Mouse (Mus musculus) A20 (cell line): ENCODE results near the gene Gm45785.

ENCODE experiments used
- DNase-seq: peaks from one replicate; pipeline ENCODE4 v3.0.0-alpha.2; 2011; ENCODE audit warnings: low read depth, low spot score

Gene Gm45785

GRCm38 (mm10) chr7:140831447-140831846, 24.7 kb downstream of the Gm45785 start:
- DNase-seq, result no peak

DNA sequence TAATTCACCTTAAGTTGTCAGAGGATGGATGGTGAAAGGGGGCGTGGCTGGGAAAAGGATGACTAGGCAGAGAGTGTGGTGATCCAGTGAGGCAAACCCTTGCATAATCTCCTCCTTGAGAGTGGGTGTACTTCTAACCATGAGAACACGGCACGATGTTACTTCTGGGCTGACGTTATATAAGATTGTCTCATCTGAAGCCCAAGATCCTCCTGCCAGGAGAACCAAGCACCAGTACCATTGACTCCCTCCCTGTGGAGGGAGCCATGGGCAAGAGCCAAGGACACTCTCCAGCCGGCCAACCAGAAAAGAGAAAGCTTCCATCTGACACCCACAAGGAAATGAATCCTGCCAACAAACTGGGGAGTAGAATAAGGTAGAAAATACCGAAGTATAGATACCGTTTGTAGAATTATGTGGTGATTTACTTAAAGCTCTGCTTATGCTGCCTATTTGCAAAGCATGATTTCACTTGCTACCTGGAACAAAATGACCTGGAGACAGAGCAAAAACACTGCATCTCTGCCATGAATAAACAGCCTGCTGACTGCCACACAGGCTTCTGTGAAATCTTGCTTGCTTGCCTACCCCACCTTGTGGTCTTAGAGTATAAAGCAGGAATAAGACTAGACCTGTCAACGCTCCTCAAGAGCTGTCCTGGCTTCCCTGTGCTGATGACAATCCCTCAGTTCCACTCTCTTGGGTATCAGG, 27.8 kb downstream of the Gm45785 start:
- DNase-seq, result peak; percentile 55

DNA sequence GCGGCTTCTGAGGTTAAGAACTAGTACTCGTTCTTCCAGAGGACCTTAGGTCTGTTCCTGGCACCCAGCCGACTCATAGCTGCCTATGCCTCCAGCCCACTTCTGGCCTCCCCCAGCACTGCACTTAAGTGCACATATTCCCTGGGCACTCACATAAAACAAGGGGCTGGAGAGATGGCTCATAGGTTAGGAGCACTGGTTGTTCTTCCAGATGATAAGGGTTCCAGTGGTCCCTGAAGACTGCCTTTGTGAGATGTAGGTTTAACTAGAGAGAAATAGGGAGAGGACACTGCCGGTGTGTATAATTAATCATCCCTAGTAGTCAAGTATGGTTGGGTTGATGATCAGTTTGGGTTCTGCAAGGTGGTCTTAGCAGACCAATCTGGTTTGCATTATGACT, 33.4 kb downstream of the Gm45785 start:
- DNase-seq, result no peak

DNA sequence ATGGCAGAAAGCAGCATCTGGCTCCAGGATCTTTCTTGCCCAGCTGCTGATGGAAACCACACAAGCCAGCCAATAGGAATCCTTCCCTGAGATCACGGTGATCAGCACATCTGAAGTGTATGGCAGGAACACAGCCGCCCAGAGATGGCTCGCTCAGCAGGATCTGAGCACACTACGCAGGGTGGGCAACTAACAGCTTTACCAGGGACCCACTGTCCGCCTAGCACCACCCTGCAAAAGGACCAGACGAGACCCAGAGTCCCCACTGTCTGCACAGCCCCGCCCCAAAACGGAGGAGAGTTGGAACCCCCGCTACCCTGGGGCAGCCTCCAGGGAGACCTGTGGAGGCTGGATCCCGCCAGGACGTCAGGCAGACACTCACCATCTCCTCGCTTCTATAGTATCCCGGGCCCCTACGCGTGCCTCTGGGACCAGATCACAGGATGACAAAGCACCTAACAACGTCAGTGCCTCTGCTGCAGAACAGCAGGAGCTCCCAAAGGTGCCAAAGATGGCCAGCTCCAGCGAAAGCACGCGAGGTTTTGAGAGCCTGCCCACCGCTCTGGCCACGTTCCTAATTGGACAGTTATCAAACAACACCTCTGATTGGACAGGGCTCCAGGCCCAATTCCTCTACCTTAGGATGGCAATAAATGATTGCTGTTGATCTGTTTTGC, 34.3 kb downstream of the Gm45785 start, which contains the start of gene Zfp941:
TSS of gene Zfp941 (minus strand) at position 526 of the 677 bp plus-strand sequence.
- DNase-seq, result peak; percentile 69

DNA sequence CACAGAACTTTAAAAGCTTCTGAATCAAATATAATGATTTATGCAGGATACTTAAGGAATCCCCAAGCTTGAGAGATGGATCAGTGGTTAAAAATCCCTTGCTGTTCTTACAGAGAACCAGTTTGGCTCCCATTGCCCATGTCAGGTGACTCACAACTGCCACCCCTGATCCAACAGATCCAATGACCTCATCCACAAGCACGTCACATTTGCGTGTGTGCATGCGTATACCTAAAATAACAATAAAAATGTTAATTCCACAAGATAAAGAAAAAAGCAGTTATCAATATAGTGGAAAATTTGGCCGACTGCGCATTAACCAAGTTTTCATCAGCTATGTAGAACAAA, 34.9 kb downstream of the Gm45785 start:
- no peak for DNase-seq

GRCm38 (mm10) chr7:140820173-140820572, 36.0 kb downstream of the Gm45785 start:
- no peak for DNase-seq

GRCm38 (mm10) chr7:140812850-140813249, 43.3 kb downstream of the Gm45785 start:
- DNase-seq, result no peak

DNA sequence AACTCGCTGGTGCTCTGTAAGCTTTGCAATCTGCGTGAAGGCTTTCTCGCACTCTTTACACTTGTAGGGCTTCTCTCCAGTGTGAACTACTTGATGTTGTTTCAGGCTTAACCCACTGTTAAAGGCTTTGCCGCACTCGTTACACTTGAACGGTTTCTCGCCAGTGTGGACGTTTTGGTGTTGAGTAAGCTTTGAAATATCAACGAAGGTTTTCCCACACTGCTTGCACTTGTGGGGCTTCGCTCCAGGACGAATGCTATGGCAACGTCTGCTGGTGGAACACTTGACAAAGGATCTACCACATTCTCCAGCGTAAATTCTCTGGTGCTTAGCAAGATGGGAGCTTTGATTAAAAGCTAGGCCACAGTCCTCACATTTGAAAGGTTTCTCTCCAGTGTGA, 44.4 kb downstream of the Gm45785 start:
- no peak for DNase-seq

- peak; percentile 42 for DNase-seq
Observed at GRCm38 (mm10) chr7:140810496-140810895, 45.6 kb downstream of the Gm45785 start.

DNA sequence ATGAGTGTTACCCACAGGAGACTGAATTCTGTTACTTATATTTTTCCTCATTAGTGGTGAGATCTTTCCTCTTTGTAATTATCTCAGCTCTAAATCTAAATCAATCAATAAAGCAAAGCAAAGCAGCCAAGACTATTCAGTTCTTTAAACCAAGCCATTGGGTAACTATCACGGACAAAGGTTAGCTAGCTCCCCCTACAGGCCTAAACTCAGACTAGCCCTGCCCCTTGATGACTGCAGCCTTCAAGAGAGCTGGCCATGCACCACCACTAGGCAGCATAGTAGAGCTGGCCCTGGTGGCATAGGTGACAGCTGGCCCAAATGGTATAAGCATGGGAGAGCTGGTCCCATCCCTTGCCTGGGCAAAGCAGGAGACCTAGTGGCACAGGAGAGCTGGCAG, 50.4 kb downstream of the Gm45785 start:
- DNase-seq, result peak; percentile 64

DNA sequence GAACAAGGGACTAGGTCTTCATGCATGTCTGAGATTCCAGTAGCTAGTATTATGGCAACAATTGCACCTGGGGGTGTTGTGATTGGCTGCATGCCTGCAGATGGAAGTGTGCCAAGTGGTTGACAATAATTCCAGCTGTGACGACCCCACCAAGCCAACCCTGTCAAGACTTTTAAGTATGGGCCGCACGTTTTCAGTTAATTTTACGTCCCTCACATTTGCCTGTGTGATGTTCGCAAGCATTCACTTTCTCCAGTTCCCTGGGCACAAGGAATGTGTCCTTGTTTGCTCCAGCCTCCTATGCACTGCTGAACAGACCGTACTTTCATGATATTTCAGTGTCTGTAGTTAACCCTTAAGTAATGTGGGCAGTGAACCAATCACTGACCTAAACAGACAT, 53.5 kb downstream of the Gm45785 start:
- no peak for DNase-seq

DNA sequence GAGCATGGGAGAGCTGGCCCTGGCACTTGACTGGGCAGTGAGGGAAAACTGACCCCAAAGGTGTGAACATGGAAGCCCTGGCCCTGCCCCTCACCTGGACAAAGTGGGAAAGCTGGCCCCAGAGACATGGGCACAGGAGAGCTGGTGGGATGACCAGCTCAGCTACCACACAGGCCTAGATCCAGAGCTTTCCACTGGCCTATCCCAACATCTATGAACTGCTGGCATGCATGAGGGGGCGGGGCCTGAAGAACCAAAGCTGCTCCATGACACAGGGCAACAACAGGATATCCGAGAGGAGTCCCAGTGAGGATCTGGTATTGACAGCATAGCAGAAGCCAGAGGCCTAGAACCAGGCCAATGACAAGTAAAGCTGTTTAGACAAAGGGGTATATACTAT, 57.9 kb downstream of the Gm45785 start:
- DNase-seq, result no peak

DNA sequence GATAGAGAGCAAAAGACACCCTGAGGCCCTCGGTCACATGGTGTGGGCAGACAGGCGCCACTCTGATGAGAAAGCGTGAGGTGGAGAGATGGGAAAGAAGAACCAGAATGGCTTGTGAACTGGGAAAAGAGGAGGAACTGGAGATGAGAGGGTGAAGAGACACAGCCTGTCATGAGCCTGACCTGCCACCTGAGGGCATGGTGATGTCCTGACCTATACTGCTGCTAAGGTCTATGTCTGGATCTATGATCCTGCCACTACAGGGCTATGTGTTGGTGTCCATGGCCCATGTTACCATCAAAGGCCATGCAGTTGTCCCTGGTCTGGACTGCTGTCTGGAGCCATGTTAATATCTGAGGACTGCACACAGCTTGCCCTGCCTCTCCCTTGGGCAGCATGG, 58.5 kb downstream of the Gm45785 start:
- DNase-seq, result no peak

- DNase-seq, result no peak
Observed at GRCm38 (mm10) chr7:140793541-140793940, 62.6 kb downstream of the Gm45785 start.

GRCm38 (mm10) chr7:140788053-140788435, 68.1 kb downstream of the Gm45785 start:
- DNase-seq, result no peak

DNA sequence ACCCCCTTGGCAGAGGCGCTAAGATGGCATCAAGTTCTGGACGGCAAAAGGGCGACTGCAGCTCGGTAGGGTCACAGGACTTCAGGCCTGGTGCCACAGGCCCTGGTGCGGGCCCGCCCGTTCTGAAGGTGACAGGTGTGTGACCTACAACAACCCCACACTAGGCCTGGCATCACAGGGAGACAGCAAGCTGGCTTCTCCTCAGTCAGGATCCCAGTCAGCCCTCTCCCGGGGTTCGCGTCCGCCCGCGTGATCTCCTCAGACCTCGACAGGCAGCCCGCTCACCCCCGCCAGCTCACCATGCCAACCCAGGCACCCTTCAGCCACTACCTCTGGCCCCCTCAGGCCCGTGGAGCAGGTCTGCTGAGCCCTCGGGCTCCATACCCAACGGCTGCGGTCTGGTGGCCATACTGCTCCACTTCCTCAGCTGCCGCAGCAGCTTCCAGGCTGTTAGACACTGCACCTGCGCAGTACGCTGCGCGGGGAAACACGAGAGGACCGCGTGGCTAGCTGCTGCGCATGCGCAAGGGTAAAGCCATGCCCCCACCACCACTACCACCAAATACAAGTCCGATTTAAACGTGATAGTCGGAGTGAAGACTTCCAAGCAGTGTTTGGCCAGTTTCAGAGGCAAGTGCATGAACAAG, 68.6 kb downstream of the Gm45785 start, which contains the start of gene Syce1:
TSS of gene Syce1 (minus strand) at position 447 of the 647 bp plus-strand sequence.
- DNase-seq, result no peak

GRCm38 (mm10) chr7:140780548-140780947, 75.6 kb downstream of the Gm45785 start:
- no peak for DNase-seq
